Mouse (Mus musculus) embryo, embryonic 9.5 days (tissue): ENCODE data around the gene Ntrk3.

Experiments used
- DNase-seq: peaks from one replicate; pipeline ENCODE4 v3.0.0-alpha.2; 2017; ENCODE audit errors: extremely low spot score

Ntrk3 gene

GRCm38 (mm10) chr7:78221668-78222067, 516.1 kb downstream of the Ntrk3 start:
- no peak for DNase-seq

GRCm38 (mm10) chr7:78220949-78221348, 516.9 kb downstream of the Ntrk3 start:
- DNase-seq, result no peak

- peak; percentile 15 for DNase-seq
Measured at GRCm38 (mm10) chr7:78190931-78191653, 546.7 kb downstream of the Ntrk3 start.

GRCm38 (mm10) chr7:78185578-78185977, 552.2 kb downstream of the Ntrk3 start:
- DNase-seq, result no peak

- DNase-seq, result no peak
Measured at GRCm38 (mm10) chr7:78183396-78183795, 554.4 kb downstream of the Ntrk3 start.

- DNase-seq, result no peak
Measured at GRCm38 (mm10) chr7:78179996-78180665, 557.7 kb downstream of the Ntrk3 start.

- no peak for DNase-seq
Measured at GRCm38 (mm10) chr7:78172267-78172955, 565.4 kb downstream of the Ntrk3 start.

- DNase-seq, result no peak
Measured at GRCm38 (mm10) chr7:78165466-78165865, 572.3 kb downstream of the Ntrk3 start.

- DNase-seq, result no peak
Measured at GRCm38 (mm10) chr7:78157946-78158345, 579.9 kb downstream of the Ntrk3 start.

GRCm38 (mm10) chr7:78145251-78145650, 592.6 kb downstream of the Ntrk3 start:
- DNase-seq, result no peak

GRCm38 (mm10) chr7:78144849-78145248, 593.0 kb downstream of the Ntrk3 start:
- no peak for DNase-seq

- DNase-seq, result no peak
Measured at GRCm38 (mm10) chr7:78129966-78130365, 607.8 kb downstream of the Ntrk3 start.
